ENCODE assay signal across 7 mouse cellular contexts in the genomic region with DNA sequence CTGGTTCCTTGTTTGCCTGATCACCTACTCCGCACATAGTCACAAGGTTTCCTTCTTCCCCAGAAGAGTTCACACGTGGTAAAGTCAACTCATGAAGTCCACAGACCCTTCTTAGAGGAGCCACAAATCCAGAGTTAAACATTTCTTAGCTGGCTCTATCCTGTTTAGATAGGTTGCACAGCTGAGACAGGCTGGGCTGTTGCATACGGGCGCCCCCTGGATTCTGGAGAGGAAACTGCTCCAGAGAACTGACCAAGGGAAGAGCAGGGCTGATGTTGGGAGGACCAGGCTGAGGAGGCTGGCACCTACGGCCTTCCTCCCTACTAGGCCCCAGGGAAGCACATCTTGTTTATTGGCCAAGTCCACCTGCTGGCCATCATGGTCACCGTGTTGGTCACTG.
DNase-seq lines count a peak whose midpoint lies in the region; ATAC-seq and TF ChIP-seq lines count a peak whose summit lies in the region.

No protein-coding gene starts in this region.

- no peaks in the 10 kb centered on the region for H3K36me3 ChIP-seq in spleen, adult 2 months (ENCODE audit: control insufficient read depth, insufficient read depth, low read length)

- H3K27me3 ChIP-seq in spleen, adult 2 months (ENCODE audit: control insufficient read depth, insufficient read depth, low read length): no peaks in the 10 kb centered on the region

- peak; percentile 45 for DNase-seq in cerebellum, adult 9-11 months
- peak; percentile 52 to 70 for DNase-seq in frontal cortex, postnatal 14 days (ENCODE audit: low spot score in 2 of 2)
- DNase-seq in induced T-regulatory cell, adult 2 months (ENCODE audit: low read depth): peak; percentile 83
- peak; percentile 70 to 75 for DNase-seq in left cerebral cortex, adult 2 months (ENCODE audit: extremely low spot score in 1 of 2, low spot score in 2 of 2)
- peak; percentile 83 to 89 for DNase-seq in lung, postnatal 4 days
- peak; percentile 40 to 84 for DNase-seq in spleen, adult 2 months (ENCODE audit: low read depth in 1 of 2, low spot score in 2 of 2)

- H3K27ac ChIP-seq in left cerebral cortex, adult 2 months: no peak overlapping the region
- no peak overlapping the region for H3K27ac ChIP-seq in spleen, adult 2 months (ENCODE audit: insufficient read depth, low read length)

- peaks cover 3% of the 10 kb centered on the region; the same call in 1 of the 2 replicates for H3K4me1 ChIP-seq in spleen, adult 2 months (ENCODE audit: control insufficient read depth, insufficient read depth, insufficient read length)

- TF ChIP-seq CTCF in left cerebral cortex, adult 2 months (IDR thresholded peaks at IDR 0.05): peak; percentile 90
- peak; percentile 90; the same call in 1 of the 2 replicates for TF ChIP-seq CTCF in spleen, adult 2 months (IDR thresholded peaks at IDR 0.05; ENCODE audit: extremely low read depth, insufficient read depth, insufficient read length, insufficient replicate concordance)

- TF ChIP-seq POLR2A in spleen, adult 2 months (IDR thresholded peaks at IDR 0.05; ENCODE audit: low read depth, low read length): no peak

- no peak overlapping the region for H3K4me3 ChIP-seq in left cerebral cortex, adult 2 months
- H3K4me3 ChIP-seq in spleen, adult 2 months (ENCODE audit: extremely low read depth, insufficient read depth, insufficient read length): no peak overlapping the region

- 11% methylated on average over 6 of the region's 6 CpGs for WGBS in spleen, adult 2 months

- peak; percentile 90 for ATAC-seq in activated CD4-positive, CD25-positive, alpha-beta regulatory T cell, adult 4 months

- intact Hi-C loops in left cerebral cortex, adult 2 months (cut with DNase I): no loop called here
